Mouse (Mus musculus): ENCODE results near the gene Pigb.
A peak's percentile ranks its signal among the peaks of the same experiment; 100 is the strongest.

The Pigb gene

GRCm38 (mm10) chr9:73045711-73046110, 5.5 kb upstream of the Pigb start:
- no peak for DNase-seq (ENCODE audit: low spot score)

GRCm38 (mm10) chr9:73045204-73045603, 5.0 kb upstream of the Pigb start:
- DNase-seq (ENCODE audit: low spot score) = no peak

- peak; percentile 91 for DNase-seq (ENCODE audit: low spot score)
Observed at GRCm38 (mm10) chr9:73044146-73045079, 4.2 kb upstream of the Pigb start, which contains the start of gene Rab27a. Gene Rab27a (plus strand): TSS chr9:73044854.

- peak; percentile 94 for DNase-seq (ENCODE audit: low spot score)
Observed at GRCm38 (mm10) chr9:73039222-73039945, 794 bp downstream of the Pigb start.

- no peak for DNase-seq (ENCODE audit: low spot score)
Observed at GRCm38 (mm10) chr9:73033406-73033805, 6.8 kb downstream of the Pigb start.

- DNase-seq (ENCODE audit: low spot score) = no peak
Observed at GRCm38 (mm10) chr9:73031421-73031820, 8.8 kb downstream of the Pigb start.

- no peak for DNase-seq (ENCODE audit: low spot score)
Observed at GRCm38 (mm10) chr9:73030443-73030842, 9.7 kb downstream of the Pigb start.

GRCm38 (mm10) chr9:73025818-73026636, 14.2 kb downstream of the Pigb start:
- peak; percentile 54 for DNase-seq (ENCODE audit: low spot score)

GRCm38 (mm10) chr9:73020566-73021097, 19.5 kb downstream of the Pigb start:
- DNase-seq (ENCODE audit: low spot score) = no peak

- no peak for DNase-seq (ENCODE audit: low spot score)
Observed at GRCm38 (mm10) chr9:73019841-73020240, 20.3 kb downstream of the Pigb start.

GRCm38 (mm10) chr9:73014724-73015123, 25.5 kb downstream of the Pigb start:
- no peak for DNase-seq (ENCODE audit: low spot score)

- no peak for DNase-seq (ENCODE audit: low spot score)
Observed at GRCm38 (mm10) chr9:73012629-73013028, 27.5 kb downstream of the Pigb start.

GRCm38 (mm10) chr9:73008384-73008783, 31.8 kb downstream of the Pigb start:
- no peak for DNase-seq (ENCODE audit: low spot score)

GRCm38 (mm10) chr9:73006175-73006574, 34.0 kb downstream of the Pigb start:
- DNase-seq (ENCODE audit: low spot score) = no peak

GRCm38 (mm10) chr9:73005106-73005505, 35.1 kb downstream of the Pigb start:
- DNase-seq (ENCODE audit: low spot score) = no peak

GRCm38 (mm10) chr9:73004076-73004475, 36.1 kb downstream of the Pigb start:
- DNase-seq (ENCODE audit: low spot score) = no peak

- DNase-seq (ENCODE audit: low spot score) = no peak
Observed at GRCm38 (mm10) chr9:73002177-73002576, 38.0 kb downstream of the Pigb start.

GRCm38 (mm10) chr9:73001314-73002011, 38.7 kb downstream of the Pigb start:
- DNase-seq (ENCODE audit: low spot score) = no peak

- no peak for DNase-seq (ENCODE audit: low spot score)
Observed at GRCm38 (mm10) chr9:73000487-73000886, 39.7 kb downstream of the Pigb start.

- DNase-seq (ENCODE audit: low spot score) = no peak
Observed at GRCm38 (mm10) chr9:72996806-72997205, 43.4 kb downstream of the Pigb start.

- no peak for DNase-seq (ENCODE audit: low spot score)
Observed at GRCm38 (mm10) chr9:72996167-72996566, 44.0 kb downstream of the Pigb start.
